Comparison of ENCODE assay signal across 9 mouse cellular contexts in genomic region chr19:10198723-10199122, GRCm38 (mm10). TPM values are rescaled to one million over a fixed set of nuclear protein-coding genes. Genes with fewer than 3 reads are reported as not detected.
DNase-seq lines count a peak whose midpoint lies in the region; ATAC-seq and TF ChIP-seq lines count a peak whose summit lies in the region.
"Had no signal": no experiment of that assay in that cellular context is flagged by ENCODE, and none has a peak within 500 bp of the region (broad histone marks: within the 10 kb centered on the region; RNA-seq: fewer than 3 reads in every experiment).

No protein-coding gene starts in this region.

- no peak overlapping the region for H3K4me2 ChIP-seq in lung, postnatal 0 days (replicated peaks; ENCODE audit: low read depth, low read length)
- H3K4me2 ChIP-seq: heart, embryonic 13.5 days had no signal

- WGBS in lung, postnatal 0 days = 27% methylated on average over 3 of the region's 3 CpGs

- peak; percentile 94 for TF ChIP-seq CTCF in lung, postnatal 0 days (IDR thresholded peaks at IDR 0.05)

- peaks cover 18% of the 10 kb centered on the region; the same call in 1 of the 2 replicates for H3K36me3 ChIP-seq in lung, postnatal 0 days (ENCODE audit: insufficient read depth, low read length)

- H3K27me3 ChIP-seq in lung, postnatal 0 days (replicated peaks; ENCODE audit: insufficient read depth, low read length) = no peaks in the 10 kb centered on the region
- H3K27me3 ChIP-seq: heart, embryonic 13.5 days had no signal

- no peak overlapping the region for H3K9ac ChIP-seq in lung, postnatal 0 days (replicated peaks; ENCODE audit: low read depth)
- H3K9ac ChIP-seq: heart, embryonic 13.5 days had no signal

- peak; percentile 61 for ATAC-seq in granulocyte monocyte progenitor cell, adult 5-6 weeks (replicated peaks; ENCODE audit: poor library complexity, severe bottlenecking)
- peak; percentile 52 for ATAC-seq in lung, postnatal 0 days

- H3K9me3 ChIP-seq in lung, postnatal 0 days (ENCODE audit: low read length) = no peaks in the 10 kb centered on the region
- H3K9me3 ChIP-seq: heart, embryonic 13.5 days had no signal

- H3K27ac ChIP-seq in lung, postnatal 0 days (ENCODE audit: low read length) = no peak overlapping the region
- H3K27ac ChIP-seq: heart, embryonic 13.5 days had no signal

- no peak overlapping the region for H3K4me3 ChIP-seq in lung, postnatal 0 days (ENCODE audit: low read depth, low read length)
- H3K4me3 ChIP-seq: heart, embryonic 13.5 days had no signal

- peak; percentile 89 for DNase-seq in CD4-positive, CD25-positive, alpha-beta regulatory T cell, adult 2 months (ENCODE audit: low read depth, low spot score)
- peak; percentile 82 to 93 for DNase-seq in adrenal gland, adult (ENCODE audit: inconsistent age in 2 of 2, low spot score in 1 of 2)
- peak; percentile 91 for DNase-seq in embryo, embryonic 10.5 days (ENCODE audit: low spot score)
- peak; percentile 85 to 91 for DNase-seq in kidney, postnatal 25 days
- DNase-seq in lung, postnatal 0 days (ENCODE audit: low spot score) = peak; percentile 91
- DNase-seq in retina, embryonic 14.5 days (ENCODE audit: low spot score) = peak; percentile 94
- peak; percentile 80 for DNase-seq in thymus, postnatal 14 days

- TF ChIP-seq EP300 in lung, postnatal 0 days (IDR thresholded peaks at IDR 0.05) = no peak

- H3K4me1 ChIP-seq in lung, postnatal 0 days (ENCODE audit: insufficient read depth, low read depth, low read length) = 0 out of 2 replicates have a peak, but pooled peaks cover 3% of the 10 kb centered on the region

RNA-seq across cellular contexts. Expression of gene Tmem258, which starts 5.1 kb away (rescaled TPM):
- 356 and 442 TPM in 2 replicates for total RNA-seq in granulocyte monocyte progenitor cell, adult 5-6 weeks (2014; fragmentation: Nextera tagmentation)
- total RNA-seq in granulocyte monocyte progenitor cell, adult 5-6 weeks (2017) = 191 and 246 TPM in 2 replicates
- 362 and 394 TPM in 2 replicates for polyA plus RNA-seq in lung, postnatal 0 days (2015; fragmentation: Nextera tagmentation; extraction: Ambion mirVana)

RNA-seq across cellular contexts. Expression of gene Fen1, which starts 5.2 kb away (rescaled TPM):
- 82.9 and 89.7 TPM in 2 replicates for total RNA-seq in granulocyte monocyte progenitor cell, adult 5-6 weeks (2014; fragmentation: Nextera tagmentation)
- total RNA-seq in granulocyte monocyte progenitor cell, adult 5-6 weeks (2017) = 145 and 160 TPM in 2 replicates
- 18.0 and 18.7 TPM in 2 replicates for polyA plus RNA-seq in lung, postnatal 0 days (2015; fragmentation: Nextera tagmentation; extraction: Ambion mirVana)

RNA-seq across cellular contexts. Expression of gene Fads1, which starts 16.0 kb away (rescaled TPM):
- total RNA-seq in granulocyte monocyte progenitor cell, adult 5-6 weeks (2014; fragmentation: Nextera tagmentation) = 11.3 and 14.5 TPM in 2 replicates
- 9.7 and 18.5 TPM in 2 replicates for total RNA-seq in granulocyte monocyte progenitor cell, adult 5-6 weeks (2017)
- 44.5 and 48.8 TPM in 2 replicates for polyA plus RNA-seq in lung, postnatal 0 days (2015; fragmentation: Nextera tagmentation; extraction: Ambion mirVana)

RNA-seq across cellular contexts. Expression of gene Myrf, which starts 41.8 kb away (rescaled TPM):
- not detected in 2 replicates for total RNA-seq in granulocyte monocyte progenitor cell, adult 5-6 weeks (2014; fragmentation: Nextera tagmentation)
- not detected in 2 replicates for total RNA-seq in granulocyte monocyte progenitor cell, adult 5-6 weeks (2017)
- polyA plus RNA-seq in lung, postnatal 0 days (2015; fragmentation: Nextera tagmentation; extraction: Ambion mirVana) = 5.0 and 5.9 TPM in 2 replicates
